Mouse (Mus musculus): ENCODE data around the gene Zfp787.
"Not testable (repeated sequence)": the region's sequence is repeated elsewhere in the genome, so short reads cannot be mapped to it uniquely, and the experiment has no call there.

Zfp787 gene

DNA sequence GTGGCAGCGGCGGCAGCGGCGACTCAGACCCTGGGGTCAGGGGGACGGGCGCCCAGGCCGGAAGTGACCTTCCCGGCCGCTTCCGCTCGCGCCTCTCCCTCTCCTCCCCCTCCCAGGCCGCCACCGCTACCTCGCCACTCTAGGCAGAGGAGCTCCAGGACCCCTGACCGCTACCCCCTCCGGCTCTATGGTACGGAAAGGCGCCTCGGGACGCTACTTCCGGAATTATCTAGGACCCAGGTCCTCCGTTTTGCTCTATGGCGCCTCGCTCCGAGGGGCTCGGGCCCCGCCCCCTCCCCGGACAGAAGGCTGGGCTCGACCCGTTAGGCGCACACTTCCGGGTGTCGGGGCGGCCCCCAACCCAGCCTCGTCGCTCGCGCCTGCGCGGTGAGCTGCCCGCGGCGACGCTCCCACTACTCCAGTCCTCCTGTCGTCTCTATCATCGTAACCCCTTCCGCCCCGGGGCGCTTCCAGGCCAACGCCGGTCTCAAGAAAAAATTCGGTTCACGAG, at the start of gene Zfp787:
Zfp787 (minus strand) TSS at position 97 of the 511 bp plus-strand sequence.
- peak; percentile 92 to 94 for DNase-seq (ENCODE audit: low spot score in 2 of 2)

DNA sequence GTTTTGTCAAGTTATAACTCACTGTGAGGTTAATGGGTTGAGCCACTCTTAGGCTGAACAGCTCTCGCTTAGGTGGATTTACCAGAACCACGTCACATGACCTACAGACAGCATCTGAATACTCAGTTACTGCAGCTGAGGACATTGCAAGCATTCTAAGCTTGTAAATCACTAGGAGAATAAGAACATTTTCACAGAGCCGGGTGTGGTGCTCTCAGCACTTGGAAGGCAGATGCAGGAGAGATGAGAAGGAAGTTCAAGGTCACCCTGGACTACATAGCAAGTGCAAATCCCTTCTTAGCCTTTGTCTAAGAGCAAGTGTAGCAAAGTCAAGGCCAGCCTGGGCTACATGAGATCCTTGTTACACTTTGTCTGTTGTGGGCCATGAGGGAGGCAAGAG, 48.4 kb upstream of the Zfp787 start:
- no peak for DNase-seq (ENCODE audit: low spot score in 2 of 2)

DNA sequence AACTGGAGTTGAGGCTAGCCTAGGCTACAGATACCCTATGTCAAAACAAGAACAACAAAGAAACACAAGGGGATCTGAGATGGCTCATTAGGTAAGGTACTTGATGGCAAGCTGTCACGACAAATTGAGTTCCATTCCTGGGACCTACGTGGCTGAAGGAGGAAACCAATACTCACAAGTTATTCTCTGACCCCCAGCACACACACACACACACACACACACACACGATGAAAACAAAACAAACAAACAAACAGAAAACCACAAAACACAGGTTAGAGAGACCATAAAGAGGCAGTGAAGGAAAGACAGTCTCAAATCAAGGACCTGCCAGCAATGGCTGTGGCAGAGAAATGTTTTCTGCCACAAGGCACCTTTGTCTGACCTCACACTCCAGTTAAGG, 41.0 kb upstream of the Zfp787 start, which contains the start of gene Galp:
Galp (plus strand) TSS at position 301 of the 400 bp plus-strand sequence.
- no peak for DNase-seq (ENCODE audit: low spot score in 2 of 2)

DNA sequence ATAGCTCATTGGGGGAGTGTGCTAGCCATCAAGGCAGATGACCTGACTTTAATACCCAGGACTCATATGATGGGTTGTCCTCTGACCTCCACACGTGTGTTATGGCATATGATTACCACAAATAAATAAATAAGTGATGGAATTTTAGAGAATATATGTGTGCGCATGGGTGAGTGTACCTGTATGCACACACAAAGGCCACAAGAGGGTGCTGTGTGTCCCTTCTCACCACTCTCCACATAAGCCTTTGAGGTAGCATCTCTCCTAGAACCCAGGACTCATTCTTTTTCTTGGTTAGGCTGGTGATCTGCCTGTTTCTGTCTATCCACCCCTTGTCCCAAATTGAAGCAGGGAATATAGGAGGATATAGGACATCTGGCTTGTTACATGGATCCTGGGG, 40.0 kb upstream of the Zfp787 start:
- no peak for DNase-seq (ENCODE audit: low spot score in 2 of 2)

DNA sequence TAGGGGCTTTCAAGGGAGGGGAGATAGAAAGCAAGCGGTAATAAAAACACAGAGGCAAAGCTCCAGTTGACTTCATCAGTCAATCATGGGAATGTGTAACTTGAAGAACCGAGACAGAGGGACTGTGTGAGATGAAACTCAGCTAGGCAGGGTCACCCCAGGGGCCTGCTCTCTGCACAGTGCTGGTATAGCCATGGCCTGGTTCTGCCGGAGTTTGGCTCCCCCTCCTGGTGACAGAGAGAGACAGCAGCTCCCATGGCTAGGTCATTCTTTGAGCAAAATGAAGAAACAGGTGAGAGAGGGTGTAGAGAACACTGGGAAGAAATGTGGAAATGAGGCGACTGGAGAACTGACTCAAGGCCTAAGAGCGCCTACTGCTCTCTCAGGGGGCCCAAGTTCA, 38.3 kb upstream of the Zfp787 start:
- DNase-seq (ENCODE audit: low spot score in 2 of 2) = peak in 1 of 2 experiments; percentile 61

DNA sequence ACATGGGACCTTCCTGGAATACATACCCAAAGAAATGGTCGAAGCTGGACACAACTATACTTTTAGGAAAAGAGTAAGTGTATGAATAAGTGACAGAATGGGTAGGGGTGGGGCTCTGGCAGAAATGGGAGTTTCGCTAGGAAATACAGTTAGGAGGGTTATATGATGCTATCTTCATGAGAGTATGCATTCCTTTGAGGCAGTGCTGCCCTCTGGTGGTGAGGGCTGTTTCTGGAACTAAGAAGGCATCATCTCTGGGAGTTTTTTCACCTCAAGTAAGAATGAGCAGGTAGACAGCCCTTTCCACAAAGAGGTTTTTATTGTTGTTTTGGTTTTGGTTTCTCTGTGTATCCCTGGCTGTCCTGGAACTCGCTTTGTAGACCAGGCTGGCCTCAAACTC, 35.6 kb upstream of the Zfp787 start:
- DNase-seq (ENCODE audit: low spot score in 2 of 2) = peak; percentile 88 to 90

DNA sequence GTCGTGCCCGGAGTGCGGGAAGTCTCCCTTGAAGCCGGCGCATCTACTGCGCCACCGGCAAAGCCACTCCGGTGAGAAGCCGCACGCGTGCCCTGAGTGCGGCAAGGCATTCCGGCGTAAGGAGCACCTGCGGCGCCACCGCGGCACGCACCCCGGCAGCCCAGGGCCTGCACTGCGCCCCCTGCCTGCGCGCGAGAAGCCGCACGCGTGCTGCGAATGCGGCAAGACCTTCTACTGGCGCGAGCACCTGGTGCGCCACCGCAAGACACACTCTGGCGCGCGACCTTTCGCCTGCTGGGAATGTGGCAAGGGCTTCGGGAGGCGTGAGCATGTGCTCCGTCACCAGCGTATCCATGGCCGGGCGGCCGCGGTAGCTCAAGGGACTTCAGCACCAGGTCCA, 33.7 kb upstream of the Zfp787 start:
- no peak for DNase-seq (ENCODE audit: low spot score in 2 of 2)

DNA sequence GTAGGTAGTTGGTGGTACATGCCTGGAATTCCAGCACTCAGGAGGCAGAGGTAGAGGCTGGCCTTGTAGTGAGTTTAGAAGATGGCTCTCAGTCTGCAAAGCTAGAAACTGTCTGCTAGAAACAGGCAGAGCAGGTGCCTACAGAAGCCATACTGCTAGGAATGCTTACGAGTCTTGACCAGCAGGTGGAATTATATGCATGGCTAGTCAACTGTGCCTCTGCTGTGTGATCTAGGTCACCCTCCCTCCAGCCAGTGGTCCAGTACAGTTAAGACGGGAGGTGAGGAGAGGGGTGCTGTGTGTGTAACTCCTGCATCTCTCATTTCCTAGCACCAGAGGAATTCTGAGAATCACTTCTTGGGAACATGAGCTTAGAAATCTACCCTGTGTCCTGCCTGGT, 31.0 kb upstream of the Zfp787 start:
- no peak for DNase-seq (ENCODE audit: low spot score in 2 of 2)

DNA sequence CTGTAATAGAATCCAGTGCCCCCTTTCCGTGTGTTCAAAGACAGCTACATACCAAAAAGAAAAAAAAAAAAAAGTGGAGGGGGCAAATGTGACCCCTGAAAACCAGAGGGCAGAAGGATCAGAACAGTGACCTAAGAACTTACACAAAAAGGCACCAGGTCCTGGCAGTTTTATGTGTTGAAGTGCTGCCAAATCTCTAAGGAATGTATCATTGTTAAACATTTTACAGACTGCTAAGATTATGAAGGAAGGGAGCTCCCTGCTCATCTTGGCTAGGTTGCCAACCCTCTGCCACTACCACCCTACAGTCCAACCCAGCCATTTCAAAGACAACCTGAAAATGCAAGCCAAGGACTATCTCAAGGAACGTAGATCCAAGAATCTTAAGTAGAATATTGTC, 30.4 kb upstream of the Zfp787 start:
- no peak for DNase-seq (ENCODE audit: low spot score in 2 of 2)

DNA sequence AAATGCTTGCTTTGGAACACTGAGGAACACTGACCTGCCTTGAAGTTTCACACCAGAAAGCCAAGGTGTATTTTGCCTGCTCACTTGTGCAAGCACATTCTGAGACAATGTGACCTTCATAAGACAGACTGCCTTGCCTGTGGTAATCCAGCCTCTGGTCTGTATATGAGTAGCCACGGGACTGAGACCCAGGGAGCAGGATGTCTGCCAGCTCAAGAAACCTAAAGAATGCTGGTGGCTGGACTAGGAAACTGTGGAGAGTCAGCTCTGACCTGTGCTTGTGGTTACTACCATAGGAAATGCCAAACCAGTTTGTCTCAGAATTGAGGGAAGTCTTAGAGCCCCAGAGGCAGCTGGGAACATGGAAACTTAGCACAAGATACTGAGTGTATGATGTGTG, 29.6 kb upstream of the Zfp787 start:
- no peak for DNase-seq (ENCODE audit: low spot score in 2 of 2)

DNA sequence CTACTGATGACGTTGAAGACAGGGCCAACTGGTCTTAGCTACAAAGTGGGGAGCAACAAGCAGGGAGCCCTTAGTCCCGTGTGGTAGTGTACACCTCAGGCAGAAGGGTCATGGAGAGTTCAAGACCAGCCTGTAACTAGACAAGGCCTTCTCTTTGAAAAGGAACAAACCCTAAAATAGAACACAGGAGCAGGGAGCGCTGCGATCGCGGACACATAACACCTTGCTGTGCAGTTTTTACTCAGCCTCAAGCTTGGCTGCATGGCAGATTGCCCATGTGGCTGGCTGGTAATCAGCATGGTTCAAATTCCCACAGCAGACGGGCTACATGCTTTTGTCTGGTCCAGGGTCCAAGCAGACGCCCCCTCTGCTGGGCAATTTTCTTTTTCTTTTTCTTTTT, 28.7 kb upstream of the Zfp787 start:
- DNase-seq (ENCODE audit: low spot score in 2 of 2) = no peak

DNA sequence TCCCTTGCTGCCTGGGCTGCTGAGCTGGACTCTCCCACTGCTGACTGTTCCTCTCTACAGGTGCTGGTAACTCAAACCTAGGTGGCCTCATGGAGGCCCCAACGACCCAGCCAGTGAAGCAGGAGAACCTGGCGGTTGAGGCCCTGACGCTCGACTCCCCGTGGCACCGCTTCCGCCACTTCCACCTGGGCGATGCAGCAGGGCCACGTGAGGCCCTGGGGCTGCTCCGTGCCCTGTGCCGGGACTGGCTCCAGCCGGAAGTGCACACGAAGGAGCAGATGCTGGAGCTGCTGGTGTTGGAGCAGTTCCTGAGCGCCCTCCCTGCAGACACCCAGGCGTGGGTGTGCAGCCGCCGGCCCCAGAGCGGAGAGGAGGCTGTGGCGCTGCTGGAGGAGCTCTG, 28.0 kb upstream of the Zfp787 start:
- DNase-seq (ENCODE audit: low spot score in 2 of 2) = no peak

DNA sequence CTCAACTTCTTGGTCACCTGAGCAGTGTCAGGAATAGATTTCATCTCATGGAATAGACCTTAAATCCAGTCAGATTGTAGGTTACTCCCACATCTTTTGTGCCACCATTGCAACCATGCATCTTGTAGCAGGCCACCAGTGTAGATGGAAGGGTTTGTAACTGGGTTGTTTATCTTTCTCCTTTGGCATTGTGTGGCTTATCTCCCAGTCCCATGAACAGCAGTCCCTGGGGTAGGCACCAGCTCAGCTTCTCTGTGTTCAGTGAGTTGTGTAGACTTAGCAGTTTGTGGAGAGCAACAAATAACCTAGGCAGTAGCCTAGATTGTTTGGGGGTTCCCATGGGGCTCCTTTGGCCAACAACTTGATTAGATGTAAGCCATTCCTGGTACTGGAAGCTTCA, 27.1 kb upstream of the Zfp787 start:
- DNase-seq (ENCODE audit: low spot score in 2 of 2) = no peak

DNA sequence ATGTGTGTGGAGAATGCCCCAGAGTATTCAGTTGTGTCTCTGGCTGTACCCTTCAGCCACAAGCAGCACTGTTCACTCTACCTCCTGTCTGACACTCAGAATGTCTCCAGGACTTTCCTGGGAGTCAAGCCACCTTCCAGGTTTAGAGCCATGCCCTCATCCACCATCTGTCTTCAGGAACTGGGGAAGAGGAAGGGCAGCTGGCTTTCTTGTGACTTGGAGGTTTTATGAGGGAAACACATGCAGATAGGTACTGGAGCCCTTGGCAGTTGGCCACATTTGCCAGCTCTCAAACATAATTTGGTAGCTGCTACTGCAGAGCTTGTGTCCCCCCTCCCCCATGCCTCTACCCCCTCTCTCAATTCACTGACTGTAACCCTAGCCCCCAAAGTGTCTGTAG, 23.2 kb upstream of the Zfp787 start:
- DNase-seq (ENCODE audit: low spot score in 2 of 2) = no peak

DNA sequence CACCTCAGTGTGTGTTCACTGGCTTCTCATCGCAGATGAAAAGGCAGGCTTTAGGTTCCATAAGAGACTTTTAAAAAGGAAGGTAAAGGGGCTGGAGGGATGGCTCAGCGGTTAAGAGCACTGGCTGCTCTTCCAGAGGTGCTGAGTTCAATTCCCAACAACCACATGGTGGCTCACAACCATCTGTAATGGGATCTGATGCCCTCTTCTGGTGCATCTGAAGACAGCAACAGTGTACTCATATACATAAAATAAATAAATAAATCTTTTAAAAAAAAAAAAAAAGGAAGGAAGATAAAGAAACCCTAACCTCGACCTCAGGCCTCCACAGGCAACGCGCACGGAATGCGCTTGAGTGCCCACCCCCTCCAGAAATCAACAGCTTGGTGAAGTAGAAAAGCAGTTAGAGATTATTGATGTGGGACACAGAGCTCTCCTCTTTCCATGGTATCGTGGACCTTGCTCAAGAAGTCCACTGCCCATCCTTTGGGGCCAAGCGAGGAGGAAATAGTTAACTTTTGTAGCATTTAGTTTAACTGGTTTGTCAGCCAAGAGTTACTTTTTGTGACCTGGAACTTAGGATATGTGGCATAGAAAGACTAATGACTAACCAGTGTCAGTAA, 18.7 kb upstream of the Zfp787 start:
- not testable (repeated sequence) for DNase-seq (ENCODE audit: low spot score in 2 of 2)

DNA sequence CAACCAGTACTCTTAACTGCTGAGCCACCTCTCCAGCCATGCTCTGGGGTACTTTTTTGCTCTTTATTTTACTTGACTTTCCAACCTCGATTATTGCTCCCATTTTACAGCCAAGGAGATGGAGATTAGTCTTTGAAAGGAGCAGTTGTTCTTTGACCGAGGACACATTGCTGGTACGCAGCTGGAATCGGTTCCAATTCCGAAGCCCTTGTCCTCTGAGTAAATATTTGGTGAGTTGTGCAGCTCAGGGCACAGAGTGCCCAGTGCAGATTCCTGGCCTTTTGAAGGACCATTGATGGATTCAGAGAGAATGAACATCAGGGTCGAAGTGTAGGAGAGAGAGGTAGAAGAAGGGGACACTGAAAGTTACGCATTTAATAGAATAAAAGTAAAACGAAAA, 18.1 kb upstream of the Zfp787 start:
- no peak for DNase-seq (ENCODE audit: low spot score in 2 of 2)

DNA sequence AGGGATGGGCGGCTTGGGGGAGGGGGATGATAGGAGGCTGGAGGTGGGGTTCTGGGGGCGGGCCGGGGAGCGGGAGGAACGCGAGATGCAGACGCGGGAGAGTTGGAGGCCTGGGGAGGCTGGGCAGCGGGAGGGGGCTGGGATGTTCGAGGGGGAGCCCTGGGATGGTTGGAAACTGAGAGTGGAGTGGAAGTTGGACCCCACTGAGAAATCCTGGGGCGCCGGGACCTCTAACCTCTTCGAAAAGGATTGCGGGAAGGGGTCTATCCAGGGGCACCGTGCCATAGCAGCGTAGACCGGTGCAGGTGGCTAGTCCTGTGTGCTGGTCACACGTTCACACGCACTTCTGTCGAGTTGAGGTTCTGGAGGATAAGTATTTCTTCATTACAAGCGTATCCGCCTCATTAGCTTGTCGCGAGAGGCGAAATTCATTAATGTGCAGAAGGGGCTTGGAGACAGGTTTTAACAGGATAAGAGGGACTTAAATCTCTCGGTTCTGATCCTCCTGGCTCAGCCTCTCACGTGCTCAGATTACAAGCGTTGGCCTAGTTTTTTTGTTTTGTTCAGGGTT, 17.0 kb upstream of the Zfp787 start:
- no peak for DNase-seq (ENCODE audit: low spot score in 2 of 2)

DNA sequence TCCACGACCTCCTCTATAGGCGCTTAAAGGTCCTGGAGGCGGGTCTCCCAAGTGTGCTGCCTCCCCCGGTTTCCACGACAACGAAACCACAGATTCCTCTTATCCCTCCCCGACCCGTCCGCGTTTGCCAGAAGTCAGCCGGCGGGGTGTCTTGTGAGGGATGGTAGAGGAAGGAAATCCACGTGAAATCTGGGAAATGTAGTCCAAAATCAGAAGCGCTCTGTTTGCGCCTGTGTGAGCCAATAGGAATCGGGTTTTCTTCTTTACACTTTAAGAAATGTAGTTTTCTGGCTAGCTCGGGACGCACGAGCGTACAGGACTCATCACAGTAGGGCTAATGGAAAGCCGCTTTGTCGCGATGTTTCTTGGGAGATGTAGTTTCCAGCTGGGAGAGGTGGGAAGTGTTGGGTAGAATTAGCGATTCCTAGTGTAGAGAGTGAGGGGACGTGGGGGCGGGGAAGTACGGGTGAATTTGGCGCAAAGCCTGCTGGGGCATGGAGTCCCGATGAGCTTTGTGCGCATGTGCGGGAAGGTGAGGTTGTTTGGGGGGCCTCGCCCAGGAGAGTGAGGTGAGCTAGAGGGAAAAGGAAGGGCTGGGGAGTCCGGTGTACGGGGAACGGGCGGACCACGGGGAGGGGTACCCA, 16.3 kb upstream of the Zfp787 start, which contains the start of gene Zfp444:
Zfp444 (plus strand) TSS at position 221 of the 644 bp plus-strand sequence.
- DNase-seq (ENCODE audit: low spot score in 2 of 2) = peak; percentile 100

DNA sequence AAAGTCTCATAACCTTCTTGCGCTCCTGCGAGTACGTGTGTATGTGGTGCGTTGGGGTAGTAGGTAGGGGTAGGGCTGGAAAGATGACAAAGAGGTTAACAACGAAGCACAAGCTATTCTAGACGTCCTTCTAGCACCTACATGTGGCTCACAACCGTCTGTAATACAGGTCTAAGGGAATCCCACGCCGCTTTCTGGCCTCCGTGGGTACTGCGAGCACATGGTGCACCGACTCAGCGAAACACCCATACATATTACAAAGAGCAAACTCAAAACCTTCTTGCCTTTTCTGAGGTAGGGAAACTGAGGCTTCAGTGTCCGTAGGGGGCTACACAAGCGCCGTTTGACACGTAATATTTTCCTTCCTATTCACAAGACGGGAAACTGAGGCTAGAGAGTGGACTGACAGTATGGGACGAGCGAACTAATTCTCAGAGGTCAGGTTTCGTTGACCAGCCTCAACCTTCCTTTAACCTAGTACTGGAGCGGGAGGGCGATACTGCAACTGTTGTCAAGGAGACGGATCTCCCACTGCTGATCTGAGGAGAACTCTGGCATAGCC, 15.7 kb upstream of the Zfp787 start:
- peak; percentile 55 to 70 for DNase-seq (ENCODE audit: low spot score in 2 of 2)

DNA sequence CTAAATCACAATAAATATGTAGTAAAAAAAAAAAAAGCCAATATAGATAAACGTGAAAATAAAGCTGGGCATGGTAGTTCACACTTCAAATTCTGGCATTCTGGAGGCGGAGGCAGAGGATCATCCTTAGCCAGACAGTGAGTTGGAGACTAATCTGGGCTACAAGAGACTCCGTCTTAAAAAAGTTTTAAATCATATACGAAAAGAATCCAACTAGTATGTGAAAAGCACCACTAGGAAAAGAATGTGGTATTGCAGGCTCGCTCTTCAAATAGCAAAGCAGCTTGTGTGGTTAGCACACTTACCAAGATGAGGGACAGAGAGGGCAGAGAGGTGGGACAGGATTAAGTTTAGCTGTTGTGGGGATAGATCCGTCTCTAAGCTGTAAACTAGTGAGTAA, 15.1 kb upstream of the Zfp787 start:
- no peak for DNase-seq (ENCODE audit: low spot score in 2 of 2)

DNA sequence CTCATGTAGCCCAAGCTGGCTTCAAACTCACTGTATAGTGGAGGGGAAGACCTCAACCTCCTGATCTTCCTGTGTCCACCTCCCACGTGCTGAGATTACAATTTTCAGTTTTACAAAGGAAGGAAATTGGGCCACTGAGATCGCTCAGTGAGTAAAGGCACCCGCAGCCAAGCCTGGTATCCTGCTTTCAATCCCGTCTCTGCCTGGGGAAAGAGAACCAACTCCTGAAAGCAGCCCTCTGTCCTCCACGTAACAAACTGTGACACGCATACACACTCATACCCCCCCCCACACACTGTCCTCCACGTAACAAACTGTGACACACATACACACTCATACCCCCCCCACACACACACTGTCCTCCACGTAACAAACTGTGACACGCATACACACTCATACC, 14.6 kb upstream of the Zfp787 start:
- no peak for DNase-seq (ENCODE audit: low spot score in 2 of 2)

DNA sequence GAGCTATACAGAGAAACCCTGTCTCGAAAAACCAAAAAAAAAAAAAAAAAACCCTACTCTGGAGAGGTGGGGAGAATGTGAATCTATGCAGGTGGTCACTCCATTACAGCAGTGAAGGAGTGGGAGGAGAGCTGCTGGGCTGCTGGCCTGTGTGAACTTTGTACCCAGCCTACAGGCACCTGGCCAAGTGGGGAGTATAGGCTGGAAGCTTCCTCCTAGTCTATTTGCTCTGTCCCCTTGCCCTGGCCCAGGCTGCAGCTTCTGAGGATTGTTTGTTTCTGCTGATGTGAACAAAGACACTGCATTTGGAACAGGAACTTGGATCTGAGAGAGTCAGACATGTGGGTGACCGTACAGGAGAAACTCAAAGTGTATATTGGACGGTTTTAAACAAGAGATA, 13.6 kb upstream of the Zfp787 start:
- no peak for DNase-seq (ENCODE audit: low spot score in 2 of 2)

DNA sequence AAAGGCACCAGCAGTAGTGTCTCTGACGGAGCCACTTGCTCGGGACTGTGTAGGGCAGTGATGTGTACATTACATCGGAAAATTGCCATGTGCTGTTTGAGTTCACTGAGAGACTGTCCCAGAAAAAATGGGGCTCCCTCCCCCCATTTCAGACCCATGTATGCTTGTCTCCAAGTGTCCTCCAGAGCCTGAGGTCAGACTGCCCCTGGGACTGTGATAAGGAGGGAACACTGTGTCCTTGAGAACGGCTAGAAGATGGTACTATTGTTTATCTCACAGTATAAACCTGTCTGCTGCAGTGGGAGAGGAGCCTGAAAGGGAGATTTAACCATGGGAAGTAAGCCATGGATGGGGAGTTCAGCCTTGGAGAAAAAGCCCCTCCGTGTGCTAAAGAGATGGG, 8.9 kb upstream of the Zfp787 start:
- DNase-seq (ENCODE audit: low spot score in 2 of 2) = no peak
